Mouse (Mus musculus): ENCODE data around the gene Qk. TPM values are rescaled to one million over a fixed set of nuclear protein-coding genes. Genes with fewer than 3 reads are reported as not detected.

Gene Qk
- total and polyA plus RNA-seq, 3 experiments: 58.4 to 1,938 (median 128) TPM

- H3K4me3 ChIP-seq (ENCODE audit: control insufficient read depth in 1 of 2, insufficient read depth in 1 of 2, low read depth in 2 of 2, low read length in 2 of 2): peak overlapping the region; percentile 61 to 73; a peak in 3 of 4 replicates
- H3K27me3 ChIP-seq (ENCODE audit: control insufficient read depth in 1 of 2, insufficient read depth in 2 of 2, low read length in 2 of 2): no peaks in the 10 kb centered on the region
- H3K4me1 ChIP-seq (ENCODE audit: control insufficient read depth in 1 of 2, insufficient read depth in 2 of 2, low read length in 2 of 2): peaks cover 0 to 2% of the 10 kb centered on the region in 2 experiments; a peak in 2 of 4 replicates
- H3K27ac ChIP-seq (ENCODE audit: control insufficient read depth, low read depth, low read length): peak overlapping the region; percentile 98
- H3K9ac ChIP-seq (ENCODE audit: control insufficient read depth, low read depth, low read length, poor library complexity, severe bottlenecking): peak overlapping the region; percentile 87
- TF ChIP-seq TCF12 (IDR thresholded peaks at IDR 0.05; ENCODE audit: low read depth, low read length) (0 out of 2 replicates have a peak, but pooled peaks have one; percentile 2), POLR2A (IDR thresholded peaks at IDR 0.05; ENCODE audit: control insufficient read depth in 1 of 2, insufficient read depth in 1 of 2, low read depth in 1 of 2, low read length in 2 of 2, poor library complexity in 1 of 2) (peak in 1 of 2 experiments; percentile 32; a peak in 1 of 4 replicates), GATA1 (IDR thresholded peaks at IDR 0.05; ENCODE audit: low read depth, low read length) (no peak), MAZ (IDR thresholded peaks at IDR 0.05; ENCODE audit: low read depth, low read length) (no peak), CHD2 (IDR thresholded peaks at IDR 0.05; ENCODE audit: low read length) (no peak)
- no peaks in the 10 kb centered on the region for H3K9me3 ChIP-seq (replicated peaks; ENCODE audit: insufficient read depth, low read length)
- no peak for DNase-seq (ENCODE audit: low read depth, low spot score)
- peaks cover 37% of the 10 kb centered on the region for H3K79me2 ChIP-seq (ENCODE audit: control insufficient read depth, insufficient read depth, low read length, poor library complexity)
- peaks cover 0 to 17% of the 10 kb centered on the region in 2 experiments; a peak in 3 of 4 replicates for H3K36me3 ChIP-seq (ENCODE audit: control insufficient read depth in 1 of 2, insufficient read depth in 2 of 2, low read length in 2 of 2)
Observed at GRCm38 (mm10) chr17:10319431-10319684, 296 bp downstream of the Qk start.

- Histone ChIP-seq H3K4me3 (ENCODE audit: control insufficient read depth in 1 of 2, insufficient read depth in 1 of 2, low read depth in 2 of 2, low read length in 2 of 2) (peak overlapping the region; percentile 82 to 90), H3K27ac (ENCODE audit: control insufficient read depth, low read depth, low read length) (peak overlapping the region; percentile 98), H3K4me1 (ENCODE audit: control insufficient read depth in 1 of 2, insufficient read depth in 2 of 2, low read length in 2 of 2) (peaks cover 0 to 2% of the 10 kb centered on the region in 2 experiments; a peak in 3 of 4 replicates), H3K9me3 (replicated peaks; ENCODE audit: insufficient read depth, low read length) (no peaks in the 10 kb centered on the region), H3K36me3 (ENCODE audit: control insufficient read depth in 1 of 2, insufficient read depth in 2 of 2, low read length in 2 of 2) (peaks cover 0 to 22% of the 10 kb centered on the region in 2 experiments; a peak in 3 of 4 replicates), H3K79me2 (ENCODE audit: control insufficient read depth, insufficient read depth, low read length, poor library complexity) (peaks cover 42% of the 10 kb centered on the region), H3K27me3 (ENCODE audit: control insufficient read depth in 1 of 2, insufficient read depth in 2 of 2, low read length in 2 of 2) (no peaks in the 10 kb centered on the region), H3K9ac (ENCODE audit: control insufficient read depth, low read depth, low read length, poor library complexity, severe bottlenecking) (peak overlapping the region; percentile 91)
- DNase-seq (ENCODE audit: low read depth, low spot score): peak; percentile 73
- peak; percentile 50 for TF ChIP-seq NELFE (IDR thresholded peaks at IDR 0.05; ENCODE audit: low read depth, low read length)
- no peak for TF ChIP-seq CTCF (IDR thresholded peaks at IDR 0.05 in 2 of 3, conservative IDR thresholded peaks at IDR 0.05 in 1 of 3; ENCODE audit: control insufficient read depth in 1 of 3, insufficient read depth in 1 of 3, low read depth in 2 of 3, low read length in 3 of 3, poor library complexity in 1 of 3, severe bottlenecking in 1 of 3)
- TF ChIP-seq TCF12 (IDR thresholded peaks at IDR 0.05; ENCODE audit: low read depth, low read length): 0 out of 2 replicates have a peak, but pooled peaks have one; percentile 4
- peak in 1 of 2 experiments; percentile 50; a peak in 2 of 4 replicates for TF ChIP-seq POLR2A (IDR thresholded peaks at IDR 0.05; ENCODE audit: control insufficient read depth in 1 of 2, insufficient read depth in 1 of 2, low read depth in 1 of 2, low read length in 2 of 2, poor library complexity in 1 of 2)
Observed at GRCm38 (mm10) chr17:10318561-10319430, 858 bp downstream of the Qk start.

GRCm38 (mm10) chr17:10317981-10318551, 1.6 kb downstream of the Qk start:
- H3K9ac ChIP-seq (ENCODE audit: control insufficient read depth, low read depth, low read length, poor library complexity, severe bottlenecking): peak overlapping the region; percentile 91
- peak overlapping the region; percentile 81 to 85 for H3K4me3 ChIP-seq (ENCODE audit: control insufficient read depth in 1 of 2, insufficient read depth in 1 of 2, low read depth in 2 of 2, low read length in 2 of 2)
- peak overlapping the region; percentile 92 for H3K27ac ChIP-seq (ENCODE audit: control insufficient read depth, low read depth, low read length)
- peaks cover 42% of the 10 kb centered on the region for H3K79me2 ChIP-seq (ENCODE audit: control insufficient read depth, insufficient read depth, low read length, poor library complexity)
- TF ChIP-seq TBP (IDR thresholded peaks at IDR 0.05; ENCODE audit: low read depth, low read length) (peak; percentile 80), UBTF (IDR thresholded peaks at IDR 0.05; ENCODE audit: borderline replicate concordance, insufficient read depth, low read depth, low read length) (no peak), EP300 (IDR thresholded peaks at IDR 0.05; ENCODE audit: low read depth in 1 of 2, low read length in 2 of 2) (0 out of 4 replicates have a peak, but pooled peaks of 1 of the 2 experiments have one; percentile 4), NELFE (IDR thresholded peaks at IDR 0.05; ENCODE audit: low read depth, low read length) (peak; percentile 61), CHD1 (IDR thresholded peaks at IDR 0.05; ENCODE audit: low read depth, low read length) (no peak), POLR2A (IDR thresholded peaks at IDR 0.05; ENCODE audit: control insufficient read depth in 1 of 2, insufficient read depth in 1 of 2, low read depth in 1 of 2, low read length in 2 of 2, poor library complexity in 1 of 2) (peak in 1 of 2 experiments; percentile 68; a peak in 3 of 4 replicates), MXI1 (IDR thresholded peaks at IDR 0.05; ENCODE audit: low read depth, low read length) (peak; percentile 7; the same call in 1 of the 2 replicates), MYC (IDR thresholded peaks at IDR 0.05; ENCODE audit: low read depth, low read length) (0 out of 2 replicates have a peak, but pooled peaks have one; percentile 12), TCF12 (IDR thresholded peaks at IDR 0.05; ENCODE audit: low read depth, low read length) (peak; percentile 37; the same call in 1 of the 2 replicates), CHD2 (IDR thresholded peaks at IDR 0.05; ENCODE audit: low read length) (peak; percentile 94), SIN3A (IDR thresholded peaks at IDR 0.05; ENCODE audit: low read length) (peak; percentile 54; the same call in 1 of the 2 replicates), MAZ (IDR thresholded peaks at IDR 0.05; ENCODE audit: low read depth, low read length) (no peak), ETS1 (IDR thresholded peaks at IDR 0.05; ENCODE audit: low read depth, low read length) (peak; percentile 32; the same call in 1 of the 2 replicates), ZNF384 (IDR thresholded peaks at IDR 0.05; ENCODE audit: low read depth, low read length) (peak; percentile 95)
- peaks cover 0 to 7% of the 10 kb centered on the region in 2 experiments; a peak in 3 of 4 replicates for H3K4me1 ChIP-seq (ENCODE audit: control insufficient read depth in 1 of 2, insufficient read depth in 2 of 2, low read length in 2 of 2)
- H3K36me3 ChIP-seq (ENCODE audit: control insufficient read depth in 1 of 2, insufficient read depth in 2 of 2, low read length in 2 of 2): peaks cover 0 to 23% of the 10 kb centered on the region in 2 experiments; a peak in 3 of 4 replicates
- H3K27me3 ChIP-seq (ENCODE audit: control insufficient read depth in 1 of 2, insufficient read depth in 2 of 2, low read length in 2 of 2): no peaks in the 10 kb centered on the region
- H3K9me3 ChIP-seq (replicated peaks; ENCODE audit: insufficient read depth, low read length): no peaks in the 10 kb centered on the region
- peak; percentile 87 for DNase-seq (ENCODE audit: low read depth, low spot score)

Measured in MEL (cell line).